Comparison of ENCODE assay signal across 9 mouse cellular contexts in genomic region chr12:72235621-72236351, GRCm38 (mm10). TPM values are rescaled to one million over a fixed set of nuclear protein-coding genes. Genes with fewer than 3 reads are reported as not detected.
A peak's percentile ranks its signal among the peaks of the same experiment; 100 is the strongest.
DNase-seq lines count a peak whose midpoint lies in the region; ATAC-seq and TF ChIP-seq lines count a peak whose summit lies in the region.
"Had no signal": no experiment of that assay in that cellular context is flagged by ENCODE, and none has a peak within 500 bp of the region (broad histone marks: within the 10 kb centered on the region; RNA-seq: fewer than 3 reads in every experiment).

No protein-coding gene starts in this region.

- peaks cover 48% of the 10 kb centered on the region for H3K27me3 ChIP-seq in limb, embryonic 10.5 days (ENCODE audit: low read depth, poor library complexity, severe bottlenecking)
- no peaks in the 10 kb centered on the region for H3K27me3 ChIP-seq in stomach, postnatal 0 days (ENCODE audit: control insufficient read depth, insufficient read depth, low read length)

- DNase-seq in gastrocnemius, adult 2 months: no peak
- no peak for DNase-seq in gastrocnemius, adult 8-10 months (ENCODE audit: low spot score in 2 of 2)
- peak; percentile 57 for DNase-seq in right cerebral cortex, postnatal 4 days
- DNase-seq in right cerebral cortex, postnatal 36 days (ENCODE audit: low spot score in 2 of 2): no peak
- no peak for DNase-seq in limb, embryonic 10.5 days (ENCODE audit: low spot score)
- DNase-seq in stomach, postnatal 0 days (ENCODE audit: low spot score): no peak
- no peak for DNase-seq in kidney, adult 8-10 months

- TF ChIP-seq CTCF in gastrocnemius, adult 2 months (IDR thresholded peaks at IDR 0.05): no peak
- TF ChIP-seq CTCF in stomach, postnatal 0 days (IDR thresholded peaks at IDR 0.05; ENCODE audit: low read depth): no peak

- 68% methylated on average over 12 of the region's 12 CpGs for WGBS in limb, embryonic 10.5 days
- 35% methylated on average over 12 of the region's 12 CpGs for WGBS in stomach, postnatal 0 days

- peak overlapping the region; percentile 72 for H3K4me3 ChIP-seq in gastrocnemius, adult 2 months
- H3K4me3 ChIP-seq in limb, embryonic 10.5 days: peak overlapping the region; percentile 61
- peak overlapping the region; percentile 45; the same call in 1 of the 2 replicates for H3K4me3 ChIP-seq in stomach, postnatal 0 days (ENCODE audit: low read depth, low read length)
- H3K4me3 ChIP-seq: erythroblast, embryonic 14.5 days had no signal

- no peaks in the 10 kb centered on the region for H3K36me3 ChIP-seq in limb, embryonic 10.5 days
- no peaks in the 10 kb centered on the region for H3K36me3 ChIP-seq in stomach, postnatal 0 days (ENCODE audit: control insufficient read depth, insufficient read depth, low read length)

- H3K9me3 ChIP-seq in limb, embryonic 10.5 days (replicated peaks): no peaks in the 10 kb centered on the region
- no peaks in the 10 kb centered on the region for H3K9me3 ChIP-seq in stomach, postnatal 0 days (ENCODE audit: control insufficient read depth, low read length)

- peak overlapping the region; percentile 88 for H3K4me2 ChIP-seq in stomach, postnatal 0 days (replicated peaks; ENCODE audit: low read depth)

- TF ChIP-seq EP300 in stomach, postnatal 0 days (optimal IDR thresholded peaks at IDR 0.05): no peak

- no peak for ATAC-seq in stomach, postnatal 0 days (ENCODE audit: low FRiP score, low TSS enrichment)
- no peak for ATAC-seq in inflammation-experienced regulatory T-cells, adult 6 months

- no peak overlapping the region for H3K9ac ChIP-seq in stomach, postnatal 0 days (ENCODE audit: low read length)

- H3K27ac ChIP-seq in gastrocnemius, adult 2 months: no peak overlapping the region
- H3K27ac ChIP-seq in limb, embryonic 10.5 days: peak overlapping the region; percentile 78
- H3K27ac ChIP-seq in stomach, postnatal 0 days (replicated peaks): no peak overlapping the region

- H3K4me1 ChIP-seq in limb, embryonic 10.5 days: no peaks in the 10 kb centered on the region
- no peaks in the 10 kb centered on the region for H3K4me1 ChIP-seq in stomach, postnatal 0 days (replicated peaks; ENCODE audit: control insufficient read depth, insufficient read depth)

- intact Hi-C loops in gastrocnemius, adult 2 months (cut with DNase I): no loop called here

RNA-seq across cellular contexts. Expression of gene Ccdc175, which starts 51.0 kb away (rescaled TPM):
- not detected for total RNA-seq in gastrocnemius, adult 2 months (2021)
- total RNA-seq in gastrocnemius, adult 8-10 months (2022): not detected
- not detected in 2 replicates for polyA plus RNA-seq in limb, embryonic 10.5 days (2016; fragmentation: Nextera tagmentation; extraction: Ambion mirVana)
- polyA plus RNA-seq in stomach, postnatal 0 days (2015; fragmentation: Nextera tagmentation; extraction: Ambion mirVana): not detected in 2 replicates
- under 1 TPM in 2 of 3 experiments, not detected in 1; 0.21 to 0.28 TPM for polyA plus RNA-seq in inflammation-experienced regulatory T-cells, adult 6 months (2017; shearing (Covaris generic))
- polyA plus RNA-seq: erythroblast, embryonic 14.5 days had no signal
